Mouse (Mus musculus): ENCODE measurements around the gene Gnb4.

The Gnb4 gene

DNA sequence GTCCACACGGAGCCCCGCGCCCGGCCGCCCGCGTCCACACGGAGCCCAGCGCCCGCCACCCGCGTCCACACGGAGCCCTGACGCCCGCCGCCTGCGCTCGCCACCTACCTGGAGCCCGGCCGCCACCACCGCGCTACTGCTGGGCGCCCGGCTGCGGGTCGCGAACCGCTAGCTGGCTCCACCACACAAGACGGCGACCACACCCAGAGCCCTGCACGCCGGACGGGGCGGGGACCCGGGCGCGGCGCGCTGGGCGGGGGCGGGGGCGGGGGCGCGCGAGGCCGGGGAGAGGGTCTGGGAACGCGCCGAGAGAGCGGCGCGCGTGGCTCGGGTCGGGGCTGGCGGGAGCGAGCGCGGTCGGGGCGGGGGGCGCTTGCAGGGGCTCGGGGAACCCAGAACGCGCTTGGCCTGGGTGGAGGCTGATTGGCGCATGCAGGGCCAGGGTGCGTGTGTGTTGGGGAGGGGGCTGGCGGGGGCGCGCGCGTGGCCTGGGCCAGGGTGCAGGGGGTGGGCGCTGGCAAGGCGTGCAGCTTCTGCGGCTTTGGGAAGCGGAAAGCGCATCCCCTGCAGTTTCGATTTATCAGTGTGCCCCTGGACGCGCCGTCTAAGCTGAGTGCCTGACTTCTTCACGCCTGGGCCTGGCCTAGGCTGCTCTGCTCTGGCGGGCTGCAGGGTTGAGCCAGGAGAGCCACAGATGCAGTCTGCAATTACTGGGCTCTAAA lies at the start of gene Gnb4:
Gene Gnb4 (minus strand): TSS at position 255 of the 722 bp plus-strand sequence.
- no peak for DNase-seq (ENCODE audit: low spot score)

DNA sequence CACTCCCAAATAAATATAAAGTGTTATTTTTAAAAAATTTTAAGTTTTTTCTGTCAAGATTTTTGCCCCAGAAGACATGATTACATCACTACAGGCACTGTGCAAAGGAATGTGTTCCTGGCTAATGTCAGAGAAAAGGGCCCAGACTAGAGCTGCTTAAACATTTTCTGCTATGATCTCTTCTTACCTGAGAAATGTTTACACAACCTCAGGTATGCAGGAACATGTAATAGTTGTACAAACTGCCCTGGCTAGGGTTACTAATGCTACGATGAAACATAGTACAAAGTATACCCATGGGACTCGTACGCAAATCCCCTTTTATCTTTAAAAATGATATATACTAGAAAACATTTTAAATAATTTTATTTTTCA lies 45.2 kb upstream of the Gnb4 start:
- no peak for DNase-seq (ENCODE audit: low spot score)

DNA sequence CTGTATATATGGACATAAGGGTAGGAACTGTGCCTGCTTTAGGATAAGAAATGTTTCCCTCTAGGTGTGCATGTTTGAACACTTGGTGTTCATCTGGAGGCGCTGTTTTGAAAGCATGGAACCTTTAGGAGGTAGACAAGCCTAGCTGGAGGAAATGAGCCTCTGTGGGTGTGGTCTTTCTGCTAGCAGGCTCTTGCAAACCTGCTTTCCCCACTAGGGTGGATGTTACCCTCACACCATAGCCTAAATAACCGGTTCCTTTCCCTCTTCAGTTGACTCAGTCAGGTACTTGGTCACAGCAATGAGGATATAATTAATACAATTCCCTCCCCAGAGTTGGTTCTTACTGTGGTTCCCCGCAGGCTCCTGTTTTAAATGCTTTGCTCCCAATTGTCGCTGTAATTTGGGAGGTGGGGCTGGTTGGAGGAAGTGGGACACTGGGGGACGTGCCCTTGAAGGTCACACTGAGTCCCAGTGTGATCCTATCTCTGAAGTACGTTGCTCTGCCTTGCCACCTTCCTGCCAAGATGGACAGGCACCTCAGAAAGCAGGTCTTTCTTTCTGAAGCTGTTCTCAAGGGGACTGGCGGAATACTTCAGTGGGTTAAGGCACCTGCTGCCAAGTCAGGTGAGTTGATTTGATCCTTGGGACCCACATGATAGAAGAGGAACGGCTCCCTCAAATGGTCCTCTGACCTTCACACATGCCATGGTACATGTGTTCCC lies 44.6 kb upstream of the Gnb4 start:
- DNase-seq (ENCODE audit: low spot score) = no peak

DNA sequence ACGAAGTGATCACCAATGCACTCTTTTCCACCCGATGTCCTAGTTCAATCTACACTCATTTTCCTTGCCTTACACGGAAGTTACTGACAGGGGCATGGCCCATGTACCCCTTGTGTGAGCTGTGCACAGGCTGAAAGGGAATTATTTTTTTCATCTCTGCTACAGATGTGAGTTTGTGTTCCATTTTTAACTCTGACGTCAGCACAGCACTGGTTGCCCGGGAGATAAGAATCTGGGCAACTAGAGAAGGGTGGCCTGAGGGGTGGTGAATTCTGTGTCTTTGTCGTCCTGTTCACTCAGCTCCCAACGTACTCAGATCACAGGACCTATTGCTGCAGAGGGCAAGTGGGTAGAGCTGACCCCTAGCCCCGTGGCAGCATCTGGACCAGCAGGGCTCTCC lies 43.9 kb upstream of the Gnb4 start:
- DNase-seq (ENCODE audit: low spot score) = no peak

DNA sequence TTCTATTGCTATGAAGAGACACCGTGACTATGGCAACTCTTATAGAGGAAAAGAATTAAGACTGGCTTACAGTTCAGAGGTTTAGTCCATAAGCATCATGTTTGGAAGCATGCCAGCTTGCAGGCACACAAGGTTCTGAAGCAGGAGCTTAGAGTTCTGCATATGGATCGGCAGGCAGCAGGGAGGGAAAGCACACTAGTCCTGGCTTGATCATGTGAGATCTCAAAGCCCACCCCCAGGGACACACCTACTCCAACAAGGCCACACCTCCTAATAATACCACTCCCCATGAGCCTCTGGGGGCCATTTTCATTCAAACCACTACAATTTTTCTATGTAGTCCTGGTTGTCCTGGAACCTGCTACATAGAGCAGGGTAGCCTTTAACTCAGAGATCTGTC lies 43.1 kb upstream of the Gnb4 start:
- DNase-seq (ENCODE audit: low spot score) = no peak

DNA sequence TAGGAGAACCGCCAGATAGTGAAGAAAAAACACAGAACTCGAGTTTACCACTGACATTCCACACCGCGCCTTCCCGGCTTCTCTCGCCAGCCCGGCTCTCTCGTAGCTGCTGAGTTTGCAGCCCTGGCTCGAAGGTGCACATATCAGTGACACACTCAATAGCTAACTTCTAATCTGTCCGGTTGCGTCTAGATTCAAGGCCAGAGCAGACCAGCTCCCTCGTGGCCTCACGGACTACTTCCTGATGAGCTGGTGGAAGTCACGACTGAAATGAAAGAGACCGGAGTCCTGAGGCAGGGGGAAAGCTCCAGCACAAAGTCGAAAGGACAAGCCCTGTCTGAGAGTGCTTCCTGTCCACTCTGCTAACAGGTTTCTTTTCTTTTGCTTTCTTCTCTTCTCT lies 42.4 kb upstream of the Gnb4 start:
- no peak for DNase-seq (ENCODE audit: low spot score)

DNA sequence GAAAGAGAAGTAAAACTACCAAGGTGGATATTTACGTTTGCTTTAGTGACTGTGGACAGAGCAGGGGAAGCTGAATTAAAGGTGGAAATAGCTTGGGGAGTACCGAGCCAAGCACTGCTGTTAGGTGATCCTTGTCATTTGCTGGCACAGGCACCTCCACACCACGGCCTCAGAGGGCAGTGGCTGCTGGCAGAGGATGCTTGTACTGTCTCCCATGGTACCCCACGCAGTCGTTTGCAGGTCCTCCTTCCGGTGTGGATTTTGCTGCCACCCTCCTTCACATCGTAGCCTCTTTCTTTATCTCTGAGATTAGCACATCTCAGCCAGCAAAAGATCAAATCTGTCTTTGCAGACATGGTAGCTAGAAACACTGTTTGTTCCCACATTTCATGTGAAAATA lies 42.0 kb upstream of the Gnb4 start:
- no peak for DNase-seq (ENCODE audit: low spot score)

DNA sequence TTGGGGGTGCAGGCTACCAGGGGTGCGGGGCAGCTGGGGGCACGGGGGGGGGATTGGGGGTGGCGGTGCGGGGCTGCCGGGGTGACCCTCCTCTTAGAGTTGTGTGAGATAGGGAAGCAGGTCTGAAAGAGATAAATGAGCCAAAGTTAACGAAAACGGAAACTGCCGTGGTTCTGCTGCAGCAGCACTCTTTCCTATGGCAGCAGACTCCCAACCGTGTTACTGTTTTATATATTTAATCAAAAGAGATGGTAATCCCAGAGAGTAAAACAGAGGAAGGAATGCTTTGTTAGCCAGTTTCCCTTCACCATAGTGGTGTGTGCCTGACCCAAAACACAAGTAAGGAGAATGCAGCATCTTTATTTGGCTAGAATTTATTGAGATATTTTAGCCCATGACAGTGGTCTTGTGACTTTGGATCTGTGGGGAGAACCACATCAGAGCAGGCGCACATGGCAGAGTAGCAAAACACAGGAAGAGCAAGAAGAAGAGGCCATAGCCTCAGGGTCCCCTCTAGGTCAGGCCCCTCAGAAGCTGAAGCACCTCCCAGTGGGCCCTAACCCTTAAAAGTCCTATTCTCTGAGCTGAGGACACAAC lies 40.1 kb upstream of the Gnb4 start:
- no peak for DNase-seq (ENCODE audit: low spot score)

DNA sequence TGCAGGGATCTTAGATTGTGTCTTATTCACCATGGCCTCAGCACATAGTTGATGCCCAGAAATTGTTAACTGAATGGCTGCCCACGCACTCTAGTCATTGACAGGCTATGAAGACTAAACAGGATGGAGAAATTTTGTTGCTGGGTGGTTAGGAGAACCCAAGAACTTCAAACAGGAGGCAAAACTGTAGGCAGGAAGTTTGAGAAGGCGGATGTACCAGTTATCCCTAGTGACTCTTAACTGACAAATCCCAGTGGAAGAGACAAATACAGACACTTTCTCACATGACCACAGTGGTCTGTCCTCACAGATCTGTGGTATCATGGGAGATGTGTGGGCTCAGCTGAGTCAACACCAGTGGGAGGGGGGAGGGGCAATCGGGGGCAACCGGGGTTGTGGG lies 39.6 kb upstream of the Gnb4 start:
- no peak for DNase-seq (ENCODE audit: low spot score)

DNA sequence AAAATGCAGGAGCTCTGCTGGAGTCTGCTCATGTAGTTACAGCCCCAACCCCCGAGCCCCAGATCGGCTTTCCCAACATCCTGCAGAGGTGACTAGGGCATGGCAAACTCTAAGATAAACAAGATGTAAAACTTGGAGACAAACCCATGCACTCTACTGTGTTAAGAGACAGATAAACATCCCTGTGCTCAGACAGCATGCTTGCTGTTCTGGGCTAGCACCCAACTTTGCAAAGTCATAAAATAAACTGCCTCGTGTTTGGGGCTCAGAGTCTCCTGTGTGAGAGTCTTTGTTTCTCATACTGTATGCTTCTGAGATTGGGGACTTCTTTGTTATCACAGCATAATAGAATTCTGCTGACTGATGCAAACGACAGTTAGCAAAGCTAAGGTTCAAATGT lies 36.4 kb upstream of the Gnb4 start:
- DNase-seq (ENCODE audit: low spot score) = no peak

DNA sequence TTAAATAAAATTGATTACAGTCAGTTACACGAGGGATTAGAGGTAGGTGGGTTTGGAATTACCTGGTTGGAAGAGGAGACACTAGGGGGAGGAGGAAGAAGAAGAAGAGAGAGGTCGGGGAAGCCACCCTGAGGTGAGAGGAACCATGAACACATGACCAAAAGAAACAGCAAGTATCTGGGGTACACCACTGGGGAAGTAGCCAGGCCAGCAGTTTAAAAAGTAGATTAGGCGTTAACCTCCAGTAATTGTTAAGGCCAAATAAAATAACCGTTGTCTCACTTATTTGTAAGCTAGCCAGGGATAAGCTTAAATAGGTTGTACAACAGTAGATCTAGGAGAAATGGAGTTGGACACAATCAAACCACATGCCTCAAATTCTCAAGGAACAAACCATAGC lies 32.9 kb upstream of the Gnb4 start:
- DNase-seq (ENCODE audit: low spot score) = no peak

DNA sequence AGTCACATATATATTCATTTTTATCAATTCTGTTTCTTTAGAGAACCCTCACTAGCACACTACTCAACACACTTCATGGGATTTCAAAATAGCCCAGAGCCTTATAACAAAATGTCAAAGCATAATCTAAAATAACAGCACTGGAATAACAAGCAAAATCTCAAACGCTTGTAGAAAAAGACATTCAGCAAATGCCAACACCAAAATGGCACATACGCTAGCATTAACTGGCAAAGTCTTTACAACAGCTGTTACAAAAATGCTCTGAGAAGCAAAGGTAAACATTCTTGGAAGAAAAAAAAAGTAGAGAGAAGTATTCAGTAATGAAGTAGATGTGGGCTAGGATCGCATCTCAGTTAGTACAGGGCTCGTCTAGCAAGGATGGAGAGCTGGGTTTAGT lies 30.5 kb upstream of the Gnb4 start:
- no peak for DNase-seq (ENCODE audit: low spot score)

DNA sequence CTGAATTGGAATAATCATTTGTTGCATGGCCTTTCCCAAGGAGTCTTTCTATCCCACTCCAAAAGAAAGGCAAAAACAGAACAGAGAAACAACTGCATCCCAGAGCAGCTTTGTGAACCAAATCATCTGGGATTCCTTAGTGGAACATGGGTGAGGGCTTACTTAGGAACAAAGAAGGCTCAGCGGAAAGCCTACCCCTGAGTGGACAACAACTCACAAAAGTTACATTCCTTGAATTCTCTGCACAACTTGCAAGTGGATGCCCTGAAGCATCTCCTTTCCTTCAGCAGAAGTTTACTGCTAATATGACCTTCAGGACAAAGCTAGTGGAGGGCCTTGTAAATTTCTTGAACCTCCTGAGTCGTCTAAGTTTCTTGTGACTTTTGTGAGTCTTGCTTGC lies 28.4 kb upstream of the Gnb4 start:
- no peak for DNase-seq (ENCODE audit: low spot score)

DNA sequence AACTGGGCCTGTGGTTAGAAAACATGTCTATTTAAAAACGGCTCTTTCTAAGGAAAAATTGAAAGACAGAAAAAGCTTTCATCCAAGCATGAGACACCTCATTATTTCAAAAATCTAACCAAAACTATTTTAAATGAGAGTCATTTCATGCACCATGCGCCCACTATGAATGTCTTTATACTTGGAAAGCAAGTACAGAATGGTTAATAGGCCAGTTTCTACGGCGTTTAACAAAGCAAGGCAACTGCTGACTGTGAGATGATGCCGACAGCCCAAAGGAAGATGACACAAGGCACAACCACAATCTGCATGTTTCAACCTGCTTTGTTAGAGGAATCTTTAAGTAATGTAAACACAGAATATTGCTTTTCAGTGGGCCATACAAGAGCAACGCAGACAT lies 25.7 kb upstream of the Gnb4 start:
- DNase-seq (ENCODE audit: low spot score) = no peak

DNA sequence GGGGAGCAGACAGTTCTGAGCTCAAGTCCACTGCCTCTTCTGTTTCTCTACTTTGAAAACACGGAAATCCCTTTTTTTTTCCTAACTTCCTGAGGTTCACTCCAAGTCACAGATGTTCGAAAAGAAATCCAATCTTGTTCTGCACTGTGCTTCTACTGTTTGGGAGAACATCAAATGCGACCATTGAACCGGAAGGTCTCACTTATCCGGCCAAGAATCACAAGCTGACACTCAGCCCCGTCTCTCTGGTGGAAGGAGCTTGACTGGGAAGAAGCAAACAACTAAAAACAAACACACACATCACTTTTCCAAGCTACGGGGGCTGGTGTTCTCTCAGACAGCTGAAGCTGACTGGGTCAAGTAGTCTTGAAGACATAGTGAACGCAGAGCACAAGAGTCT lies 21.9 kb upstream of the Gnb4 start:
- no peak for DNase-seq (ENCODE audit: low spot score)

DNA sequence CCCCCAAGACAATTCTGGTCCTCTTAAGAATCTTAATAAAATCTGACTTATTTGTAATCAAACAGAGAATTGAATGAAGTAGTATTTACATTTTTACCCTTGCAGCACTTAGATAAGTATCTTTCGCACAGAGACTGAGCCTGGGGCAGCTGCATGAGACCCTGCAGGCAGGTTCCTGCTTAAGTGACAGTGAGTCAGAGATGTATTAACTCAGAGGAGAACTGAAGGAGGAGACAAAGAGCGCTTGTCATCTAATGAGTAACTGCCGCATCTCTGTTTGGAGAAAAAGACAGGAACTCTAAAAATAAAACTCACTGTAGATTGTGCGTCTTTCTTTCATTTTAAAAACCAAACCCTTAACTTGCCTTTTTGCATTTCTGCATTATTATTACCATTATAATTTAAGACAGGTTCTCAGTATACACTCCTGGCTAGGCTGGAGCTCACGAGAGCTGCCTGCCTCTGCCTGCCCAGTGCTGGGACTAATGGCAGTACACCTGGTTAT lies 16.4 kb upstream of the Gnb4 start:
- DNase-seq (ENCODE audit: low spot score) = no peak

DNA sequence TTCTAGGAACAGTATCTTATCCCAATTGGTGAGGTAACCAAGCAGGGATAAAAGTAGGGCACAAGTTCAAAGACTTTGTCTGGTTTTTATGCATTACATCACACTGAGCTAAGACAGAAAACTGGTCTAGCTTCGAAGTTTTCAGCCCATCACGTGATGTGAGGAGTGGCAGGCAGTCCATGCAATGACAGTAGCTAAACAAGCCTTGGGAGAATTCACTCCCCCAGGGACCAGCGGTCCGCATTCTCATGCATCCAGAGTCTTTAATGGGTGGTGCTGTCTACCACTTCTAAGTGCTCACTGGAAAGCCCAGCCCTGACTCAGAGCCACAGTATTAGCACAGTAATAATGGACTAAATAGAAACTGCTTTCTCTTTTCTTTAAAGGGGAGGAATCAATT lies 13.8 kb upstream of the Gnb4 start:
- no peak for DNase-seq (ENCODE audit: low spot score)

DNA sequence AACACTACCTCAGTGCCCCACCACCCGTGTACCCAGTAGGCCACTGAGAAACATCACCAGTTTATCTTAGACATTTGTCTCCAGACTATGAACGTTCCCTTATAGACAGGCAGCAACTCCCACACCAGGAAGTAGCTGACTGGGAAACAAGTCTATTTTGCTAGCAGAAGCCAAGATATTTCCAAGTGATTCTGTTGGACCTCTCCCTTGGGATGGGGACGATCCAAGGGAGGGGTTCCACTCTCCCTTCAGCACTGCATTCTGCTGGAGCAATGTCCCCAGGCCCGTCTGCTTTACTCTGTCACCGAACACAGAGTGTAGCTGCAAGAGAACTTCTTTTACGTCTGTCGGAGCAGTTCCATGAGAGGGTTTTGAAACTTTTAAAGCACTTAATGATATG lies 11.8 kb upstream of the Gnb4 start:
- no peak for DNase-seq (ENCODE audit: low spot score)

DNA sequence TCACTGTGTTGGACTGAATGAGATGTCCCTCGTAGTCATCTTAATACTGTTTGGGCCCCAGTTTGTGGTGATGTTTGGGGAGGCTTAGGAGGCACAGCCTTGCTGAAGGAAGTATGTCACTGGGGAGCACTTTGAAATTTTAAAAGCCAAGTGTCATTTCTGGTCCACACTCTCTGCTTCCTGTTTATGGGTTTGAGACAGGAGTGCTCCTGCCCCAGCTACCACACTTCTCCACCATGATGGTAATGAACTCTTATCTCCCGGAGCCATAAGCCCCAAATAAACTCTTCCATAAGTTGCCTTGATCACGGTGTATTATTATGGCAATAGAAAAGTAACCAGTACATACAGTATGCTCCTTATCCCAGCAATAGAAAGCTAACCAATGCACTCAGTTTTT lies 5.7 kb upstream of the Gnb4 start:
- DNase-seq (ENCODE audit: low spot score) = no peak

DNA sequence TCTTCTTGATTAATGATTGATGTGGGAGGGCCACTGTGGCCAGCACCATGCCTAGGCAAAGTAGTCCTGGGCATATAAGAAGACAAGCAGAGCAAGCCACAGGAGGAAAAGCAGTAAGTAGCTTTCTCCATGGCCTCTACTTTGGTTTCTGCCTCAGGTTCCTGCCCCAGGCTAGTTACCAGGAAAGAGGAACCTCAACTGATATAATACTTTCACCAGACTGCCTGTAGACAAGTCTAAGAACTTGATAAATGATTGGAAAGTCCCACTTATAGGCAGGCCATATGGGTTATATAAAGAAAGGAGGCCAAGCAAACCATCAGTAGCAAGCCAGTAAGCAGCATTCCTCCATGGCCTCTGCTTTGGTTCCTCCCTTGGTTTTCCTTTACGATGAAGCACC lies 5.3 kb upstream of the Gnb4 start:
- DNase-seq (ENCODE audit: low spot score) = no peak

DNA sequence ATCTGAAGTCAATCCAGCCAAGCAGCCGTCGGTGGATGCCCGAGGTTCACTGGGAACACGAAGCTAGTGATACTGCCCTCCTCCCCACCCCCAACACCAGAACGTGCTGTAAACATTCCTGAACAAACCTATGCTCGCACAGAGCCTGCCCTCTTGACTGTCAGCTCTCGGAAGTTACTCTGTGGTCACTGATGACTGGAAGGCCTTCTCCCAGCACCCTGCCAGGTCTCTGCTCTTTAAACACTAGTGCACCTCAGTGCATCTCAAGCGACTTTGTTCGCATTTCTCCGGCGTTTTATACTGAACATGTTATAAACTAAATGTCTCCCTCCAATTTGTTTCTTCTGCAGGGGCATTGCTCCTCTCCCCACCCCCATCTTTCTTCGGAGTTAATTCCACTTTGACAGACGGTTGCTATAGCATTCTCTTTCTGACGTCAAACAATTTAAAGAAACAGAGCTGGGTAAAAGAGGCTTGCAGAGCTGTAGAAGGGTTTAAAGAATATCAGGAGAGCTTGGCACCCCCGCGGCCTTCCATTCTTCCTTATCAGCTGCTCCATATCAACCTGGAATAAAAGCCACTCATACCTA lies 763 bp upstream of the Gnb4 start:
- DNase-seq (ENCODE audit: low spot score) = no peak

DNA sequence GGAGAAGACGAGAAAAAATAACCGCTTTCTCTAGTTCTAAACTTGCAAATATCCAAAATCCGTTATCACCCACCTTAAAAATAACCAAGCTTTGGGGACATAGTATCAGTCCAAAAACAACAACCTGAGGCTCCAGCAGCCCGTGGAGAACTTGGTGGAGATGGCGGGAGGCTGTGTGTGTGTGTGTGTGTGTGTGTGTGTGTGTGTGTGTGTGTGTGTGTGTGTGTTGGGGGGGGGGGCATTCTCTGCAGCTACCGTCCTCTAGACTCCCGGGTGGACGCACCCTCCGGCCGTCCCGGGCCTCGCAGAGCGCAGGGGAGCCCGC lies 417 bp downstream of the Gnb4 start:
- DNase-seq (ENCODE audit: low spot score) = no peak

DNA sequence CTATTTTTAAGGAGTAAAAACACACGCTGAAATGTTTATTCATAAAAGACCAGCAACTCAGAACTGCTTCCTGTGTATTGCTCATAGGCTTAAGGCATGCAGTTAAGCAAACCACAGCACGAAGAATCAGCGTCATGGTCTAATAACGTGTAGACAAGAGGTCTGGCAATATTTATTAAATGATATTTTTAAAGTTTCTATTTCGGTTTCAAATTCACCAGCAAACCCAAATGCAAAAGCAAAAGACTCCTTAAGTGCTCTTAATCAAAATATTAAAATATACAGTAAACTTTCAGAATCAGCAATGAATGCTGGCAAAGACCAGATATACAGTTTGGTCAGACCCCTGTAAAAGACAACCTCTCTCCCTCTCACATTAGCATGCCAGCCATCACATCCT lies 1.0 kb downstream of the Gnb4 start:
- DNase-seq (ENCODE audit: low spot score) = no peak
